Mouse (Mus musculus) MEL (cell line): Measurements from ENCODE around the gene Zfpm1. TPM values are rescaled to one million over a fixed set of nuclear protein-coding genes. Genes with fewer than 3 reads are reported as not detected.

Source experiments
- DNase-seq: peaks from one replicate; pipeline ENCODE4 v3.0.0; 2011; ENCODE audit warnings: low read depth, low spot score
- H3K27ac ChIP-seq: 2 replicates; pipeline ENCODE4 v1.5.1; 2012; ENCODE audit warnings: low read depth, mild to moderate bottlenecking, control low read depth, low read length, moderate library complexity; ENCODE audit not compliant: control insufficient read depth
- H3K27me3 ChIP-seq, 2 experiments: fragments of 150-350 bp in 1 of 2; sonication (generic) in 1 of 2; 2 replicates each; pipeline ENCODE4 v1.6.1; 2012; ENCODE audit warnings: low read length in 2 of 2, mild to moderate bottlenecking in 2 of 2, improper control_type of control experiment in 1 of 2, moderate library complexity in 1 of 2; ENCODE audit not compliant: insufficient read depth in 2 of 2, control insufficient read depth in 1 of 2
- H3K36me3 ChIP-seq, 2 experiments: 2 replicates each; pipeline ENCODE4 v1.6.1; 2012 to 2014; ENCODE audit warnings: low read length in 2 of 2, improper control_type of control experiment in 1 of 2, inconsistent platforms in 1 of 2, mild to moderate bottlenecking in 1 of 2; ENCODE audit not compliant: insufficient read depth in 2 of 2, control insufficient read depth in 1 of 2
- H3K4me1 ChIP-seq, 2 experiments: fragments of 150-350 bp in 1 of 2; sonication (generic) in 1 of 2; 2 replicates each; pipeline ENCODE4 v1.6.1; 2012; ENCODE audit warnings: low read length in 2 of 2, improper control_type of control experiment in 1 of 2, mild to moderate bottlenecking in 1 of 2; ENCODE audit not compliant: insufficient read depth in 2 of 2, control insufficient read depth in 1 of 2
- H3K4me3 ChIP-seq, 2 experiments: fragments of 150-350 bp in 1 of 2; sonication (generic) in 1 of 2; 2 replicates each; pipeline ENCODE4 v1.5.1; 2012; ENCODE audit warnings: low read depth in 2 of 2, low read length in 2 of 2, mild to moderate bottlenecking in 2 of 2, moderate library complexity in 2 of 2, control low read depth in 1 of 2, improper control_type of control experiment in 1 of 2; ENCODE audit not compliant: control insufficient read depth in 1 of 2, insufficient read depth in 1 of 2
- H3K79me2 ChIP-seq: 2 replicates; pipeline ENCODE4 v1.6.1; 2012; ENCODE audit warnings: mild to moderate bottlenecking, low read length, moderate library complexity; ENCODE audit not compliant: control insufficient read depth, poor library complexity, insufficient read depth
- H3K9ac ChIP-seq: 2 replicates; pipeline ENCODE4 v1.6.1; 2012; ENCODE audit warnings: low read depth, mild to moderate bottlenecking, control low read depth, low read length, moderate library complexity; ENCODE audit not compliant: control insufficient read depth, poor library complexity, severe bottlenecking
- H3K9me3 ChIP-seq: fragments of 150-350 bp; sonication (generic); replicated peaks from 2 replicates; pipeline ENCODE4 v1.6.1; 2012; ENCODE audit warnings: mild to moderate bottlenecking, low read length, improper control_type of control experiment, moderate library complexity; ENCODE audit not compliant: insufficient read depth
- BHLHE40 ChIP-seq: IDR thresholded peaks from 2 replicates; pipeline ENCODE4 v1.6.1; 2012; ENCODE audit warnings: low read depth, mild to moderate bottlenecking, inconsistent platforms, low read length, improper control_type of control experiment, borderline replicate concordance
- CHD1 ChIP-seq: IDR thresholded peaks from 2 replicates; pipeline ENCODE4 v1.6.1; 2012; ENCODE audit warnings: low read depth, mild to moderate bottlenecking, inconsistent platforms, low read length, improper control_type of control experiment
- CHD2 ChIP-seq: IDR thresholded peaks from 2 replicates; pipeline ENCODE4 v1.6.1; 2011; ENCODE audit warnings: low read length, improper control_type of control experiment
- E2F4 ChIP-seq: IDR thresholded peaks from 2 replicates; pipeline ENCODE4 v1.6.1; 2011; ENCODE audit warnings: low read depth, low read length, improper control_type of control experiment, borderline replicate concordance
- EP300 ChIP-seq, 2 experiments: IDR thresholded peaks; 2 replicates each; pipeline ENCODE4 v1.6.1; 2011; ENCODE audit warnings: improper control_type of control experiment in 2 of 2, low read length in 2 of 2, low read depth in 1 of 2, mild to moderate bottlenecking in 1 of 2
- HCFC1 ChIP-seq: IDR thresholded peaks from 2 replicates; pipeline ENCODE4 v1.6.1; 2012; ENCODE audit warnings: low read depth, mild to moderate bottlenecking, inconsistent platforms, low read length, improper control_type of control experiment, moderate library complexity
- MAFK ChIP-seq: IDR thresholded peaks from 2 replicates; pipeline ENCODE4 v1.6.1; 2011; ENCODE audit warnings: low read depth, mild to moderate bottlenecking, low read length, improper control_type of control experiment, borderline replicate concordance
- MAZ ChIP-seq: IDR thresholded peaks from 2 replicates; pipeline ENCODE4 v1.6.1; 2012; ENCODE audit warnings: low read depth, mild to moderate bottlenecking, inconsistent platforms, low read length, improper control_type of control experiment
- MXI1 ChIP-seq: IDR thresholded peaks from 2 replicates; pipeline ENCODE4 v1.6.1; 2011; ENCODE audit warnings: mild to moderate bottlenecking, low read depth, low read length, improper control_type of control experiment
- POLR2A ChIP-seq, 2 experiments: IDR thresholded peaks; 2 replicates each; pipeline ENCODE4 v1.6.1; 2011 to 2012; ENCODE audit warnings: low read length in 2 of 2, mild to moderate bottlenecking in 2 of 2, control low read depth in 1 of 2, improper control_type of control experiment in 1 of 2, low read depth in 1 of 2, moderate library complexity in 1 of 2; ENCODE audit not compliant: control insufficient read depth in 1 of 2, insufficient read depth in 1 of 2, poor library complexity in 1 of 2
- SMC3 ChIP-seq: IDR thresholded peaks from 2 replicates; pipeline ENCODE4 v1.6.1; 2011; ENCODE audit warnings: low read depth, low read length, improper control_type of control experiment
- TAL1 ChIP-seq: IDR thresholded peaks from 2 replicates; pipeline ENCODE4 v1.6.1; 2012; ENCODE audit warnings: mild to moderate bottlenecking, inconsistent platforms, low read length, moderate library complexity, mixed read lengths
- USF1 ChIP-seq: IDR thresholded peaks from 2 replicates; pipeline ENCODE4 v1.6.1; 2014; ENCODE audit warnings: low read depth, mild to moderate bottlenecking, inconsistent platforms, low read length, improper control_type of control experiment, moderate library complexity
- ZC3H11A ChIP-seq: IDR thresholded peaks from 2 replicates; pipeline ENCODE4 v1.6.1; 2012; ENCODE audit warnings: low read depth, mild to moderate bottlenecking, inconsistent platforms, low read length, improper control_type of control experiment
- ZKSCAN1 ChIP-seq: IDR thresholded peaks from 2 replicates; pipeline ENCODE4 v1.6.1; 2012; ENCODE audit warnings: low read depth, mild to moderate bottlenecking, inconsistent platforms, low read length, improper control_type of control experiment, moderate library complexity
- ZMIZ1 ChIP-seq: IDR thresholded peaks from 2 replicates; pipeline ENCODE4 v1.6.1; 2012; ENCODE audit warnings: low read depth, mild to moderate bottlenecking, inconsistent platforms, low read length, improper control_type of control experiment, moderate library complexity
- ZNF384 ChIP-seq: IDR thresholded peaks from 2 replicates; pipeline ENCODE4 v1.6.1; 2012; ENCODE audit warnings: low read depth, mild to moderate bottlenecking, inconsistent platforms, low read length, improper control_type of control experiment
- polyA plus RNA-seq, 2 experiments: library from polyadenylated mRNA; stranded (reverse) in 1 of 2; unstranded in 1 of 2; fragments of >175 nt in 1 of 2; fragments of >200 nt in 1 of 2; gene quantifications; 2 replicates each; pipeline versions ENCODE4 v1.2.1 to v1.2.4; 2012; ENCODE audit warnings: low replicate concordance in 2 of 2, low read depth in 1 of 2; ENCODE audit not compliant: insufficient read length in 2 of 2, insufficient read depth in 1 of 2, missing spikeins in 1 of 2
- total RNA-seq: library from RNA; depleted of rRNA; stranded (reverse); fragments of 300-350 nt; gene quantifications from 2 replicates; pipeline ENCODE4 v1.2.3, GENCODE M21; 2012

Gene Zfpm1
- total and polyA plus RNA-seq, 3 experiments, result 133 to 343 (median 260) TPM

DNA sequence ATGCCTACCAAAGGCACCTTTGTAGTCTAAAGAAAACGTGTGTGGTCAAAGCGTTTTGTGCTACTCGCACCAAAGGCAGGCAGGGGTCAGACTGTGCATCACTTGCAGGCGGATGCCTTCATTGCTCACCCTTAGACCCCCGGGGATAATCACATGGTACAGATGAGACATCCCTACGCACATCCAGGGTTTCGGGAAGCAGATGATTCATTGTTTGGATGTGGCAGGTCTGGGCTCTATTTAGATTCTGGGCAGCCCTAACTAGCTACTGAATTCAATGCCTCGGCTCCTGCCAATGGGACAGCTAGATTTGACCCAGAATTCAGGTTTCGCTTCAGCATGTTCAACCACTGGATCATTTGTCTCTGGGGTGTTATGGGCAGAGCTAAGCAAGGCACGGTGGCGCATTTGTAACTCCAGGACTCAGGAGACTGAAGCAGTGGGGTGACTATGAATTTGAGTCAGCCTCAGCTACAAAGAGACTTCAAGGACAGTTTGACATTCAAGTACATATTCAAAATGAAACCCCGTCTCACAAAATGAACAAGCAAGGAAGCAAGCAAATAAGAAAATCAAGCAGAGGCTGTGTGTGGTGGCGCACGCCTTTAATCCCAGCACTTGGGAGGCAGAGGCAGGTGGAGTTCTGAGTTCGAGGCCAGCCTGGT is 77.3 kb downstream of the Zfpm1 start:
- Histone ChIP-seq H3K9ac (no peak overlapping the region), H3K27me3 (no peaks in the 10 kb centered on the region), H3K4me1 (peaks cover 0 to 16% of the 10 kb centered on the region in 2 experiments; a peak in 2 of 4 replicates), H3K4me3 (no peak overlapping the region), H3K27ac (no peak overlapping the region), H3K79me2 (no peaks in the 10 kb centered on the region), H3K36me3 (peaks cover 0 to 6% of the 10 kb centered on the region in 2 experiments; a peak in 2 of 4 replicates), H3K9me3 (no peaks in the 10 kb centered on the region)
- no peak for DNase-seq
- TF ChIP-seq EP300 (IDR thresholded peaks at IDR 0.05; ENCODE audit: low read depth in 1 of 2, low read length in 2 of 2) (no peak), USF1 (no peak), BHLHE40 (no peak), HCFC1 (no peak), E2F4 (no peak), ZNF384 (no peak), ZC3H11A (no peak), CHD2 (no peak), TAL1 (no peak), MAZ (no peak), ZMIZ1 (no peak), MAFK (no peak), ZKSCAN1 (no peak), CHD1 (no peak)

DNA sequence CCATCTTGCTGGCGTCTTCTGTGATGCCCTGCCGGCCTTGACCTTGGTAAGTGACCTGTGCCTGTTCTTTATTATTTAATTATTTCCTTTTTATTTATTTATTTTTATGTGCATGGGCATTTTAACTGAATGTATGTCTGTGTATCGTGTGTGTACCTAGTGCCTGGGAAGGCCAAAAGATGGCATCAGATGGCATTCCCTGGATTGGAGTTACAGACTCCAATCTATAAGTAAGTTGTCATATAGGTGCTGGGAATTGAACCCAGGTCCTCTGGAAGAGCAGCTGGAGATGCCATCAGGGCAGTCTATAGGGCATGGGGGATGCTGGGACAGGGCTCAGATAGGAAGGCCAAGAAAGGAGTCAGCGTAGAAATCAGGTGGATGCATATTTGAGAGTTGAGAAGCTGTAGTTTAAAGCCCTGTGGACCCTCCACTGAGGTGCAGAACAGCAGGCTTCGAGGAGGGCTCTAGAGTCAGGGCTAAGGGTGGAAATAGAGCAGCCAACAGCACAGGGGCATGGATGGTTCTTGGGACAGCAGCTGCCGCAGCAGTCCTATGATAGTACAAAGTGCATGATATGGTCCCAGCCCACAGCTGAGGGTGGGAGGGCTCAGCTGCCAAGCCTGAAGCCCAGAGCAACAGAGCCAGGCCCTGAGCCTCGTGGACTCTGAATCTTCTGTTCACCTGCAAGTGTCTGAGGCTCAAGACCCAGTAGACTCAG is 78.9 kb downstream of the Zfpm1 start, which contains the start of gene Trhr2:
TSS of gene Trhr2 (minus strand) at position 51 of the 721 bp plus-strand sequence.
- Histone ChIP-seq H3K27me3 (no peaks in the 10 kb centered on the region), H3K4me1 (peaks cover 0 to 7% of the 10 kb centered on the region in 2 experiments; a peak in 2 of 4 replicates), H3K79me2 (no peaks in the 10 kb centered on the region), H3K9ac (no peak within 1 kb of the TSS), H3K4me3 (no peak within 1 kb of the TSS), H3K9me3 (no peaks in the 10 kb centered on the region), H3K27ac (no peak within 1 kb of the TSS), H3K36me3 (peaks cover 0 to 3% of the 10 kb centered on the region in 2 experiments; a peak in 2 of 4 replicates)
- no peak for DNase-seq
- no peak for TF ChIP-seq USF1
- no peak for TF ChIP-seq SMC3
- TF ChIP-seq ZMIZ1, result no peak
- no peak for TF ChIP-seq POLR2A (IDR thresholded peaks at IDR 0.05; ENCODE audit: control insufficient read depth in 1 of 2, insufficient read depth in 1 of 2, low read depth in 1 of 2, low read length in 2 of 2, poor library complexity in 1 of 2)
- no peak for TF ChIP-seq MXI1
